Mouse (Mus musculus) stomach, postnatal 0 days (tissue): ENCODE results near the gene Krt7.

Experiments
- CTCF ChIP-seq: IDR thresholded peaks from 2 replicates; pipeline ENCODE4 v1.5.1; 2016; ENCODE audit warnings: antibody characterized with exemption, low read depth, mild to moderate bottlenecking, moderate library complexity
- EP300 ChIP-seq: optimal IDR thresholded peaks from 2 replicates; pipeline ENCODE3; 2016; ENCODE audit warnings: antibody characterized with exemption

DNA sequence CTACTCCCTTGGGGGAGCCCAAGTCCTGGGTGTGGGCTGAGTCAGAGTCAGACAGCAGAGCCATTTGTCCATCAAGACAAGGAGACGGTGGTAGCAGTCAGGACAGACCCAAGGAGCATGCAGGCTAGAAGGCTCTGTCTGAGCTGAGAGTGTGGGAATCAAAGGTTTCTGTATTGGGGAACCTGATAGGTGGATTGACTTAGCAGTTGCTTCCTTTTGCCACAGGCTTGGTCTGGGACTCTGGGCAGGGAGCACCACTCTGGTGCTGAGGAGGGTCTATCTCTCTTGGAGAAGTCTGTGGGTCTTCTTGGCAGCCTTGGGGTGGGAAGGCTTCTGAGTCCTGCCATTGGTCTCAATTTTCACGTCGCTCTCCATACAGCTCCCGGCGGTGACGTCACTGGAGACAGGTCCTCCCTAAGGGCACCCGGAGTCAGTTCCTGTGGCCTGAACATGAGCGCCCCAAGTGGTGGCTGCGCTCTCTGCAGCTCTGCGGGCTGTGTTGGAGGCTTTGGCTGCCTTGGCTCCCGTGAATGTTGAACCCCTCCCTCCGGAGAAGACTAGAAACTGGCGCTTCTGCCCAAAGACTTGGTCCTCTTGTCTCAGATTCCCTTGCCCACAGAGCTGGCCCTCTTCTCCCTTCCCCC is 42.4 kb downstream of the Krt7 start:
- TF ChIP-seq CTCF = peak; percentile 86
- no peak for TF ChIP-seq EP300
